Mouse (Mus musculus) layer of hippocampus, adult 8-10 months (tissue): Measurements from ENCODE around the gene Mrpl39. TPM values are rescaled to one million over a fixed set of nuclear protein-coding genes. Genes with fewer than 3 reads are reported as not detected.

Experiments
- DNase-seq, 2 experiments: peaks; one replicate each; pipeline ENCODE4 v3.0.0; 2022; ENCODE audit warnings: low spot score in 2 of 2
- total RNA-seq, 4 experiments: library from RNA; stranded (reverse); gene quantifications; 2 replicates each; pipeline ENCODE4 v1.2.4; 2022

The Mrpl39 gene
- total RNA-seq = 10 to 100 TPM; 20.1 to 24.1 (median 20.9) TPM

DNA sequence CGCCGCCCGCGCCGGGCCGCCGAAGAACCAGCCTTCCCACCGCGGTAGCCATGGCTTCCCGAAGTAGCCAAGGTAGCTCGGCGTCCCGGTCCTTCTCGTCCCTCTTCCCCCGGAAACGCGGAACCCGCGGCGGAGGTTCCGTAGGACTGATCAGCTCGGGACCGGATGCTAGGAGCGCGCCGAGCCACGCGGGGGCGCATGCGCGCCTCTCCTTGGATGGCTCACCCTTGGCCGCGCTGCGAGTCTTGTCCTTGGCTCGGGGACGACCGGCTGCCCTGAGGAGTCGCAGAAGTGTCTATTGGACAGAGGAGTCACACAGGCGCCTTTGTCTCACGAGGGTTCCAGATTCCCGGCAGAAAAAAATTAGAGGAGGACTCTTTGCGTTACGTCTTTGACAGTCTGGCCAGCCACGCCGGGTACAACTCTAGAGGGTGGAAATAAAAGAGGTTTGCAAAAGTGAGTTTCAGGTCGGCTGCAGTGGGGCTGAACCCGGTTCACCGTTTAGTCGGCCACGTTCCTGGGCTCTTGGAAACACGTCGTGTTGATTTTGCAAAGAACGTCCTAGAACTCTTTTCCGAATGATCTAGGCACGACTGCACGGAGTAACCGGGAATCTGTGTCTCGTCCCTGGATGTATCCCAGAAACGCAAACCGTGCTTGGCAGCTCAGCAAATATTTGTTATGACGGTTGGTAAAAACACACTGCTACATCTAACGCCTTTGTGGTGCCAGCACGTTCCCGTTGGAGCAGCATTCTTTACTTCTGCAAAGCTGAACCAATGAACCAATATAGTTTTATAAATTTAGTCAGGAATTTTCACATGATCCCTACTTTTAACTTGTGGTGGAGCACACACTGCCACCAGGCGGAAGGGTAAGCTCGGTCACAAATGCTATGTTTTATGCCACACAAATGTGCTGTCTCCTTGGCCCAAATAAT is at the start of gene Mrpl39:
Gene Mrpl39, minus strand, starts transcription at position 577 of the 940 bp plus-strand sequence.
- DNase-seq = peak; percentile 87 to 97

DNA sequence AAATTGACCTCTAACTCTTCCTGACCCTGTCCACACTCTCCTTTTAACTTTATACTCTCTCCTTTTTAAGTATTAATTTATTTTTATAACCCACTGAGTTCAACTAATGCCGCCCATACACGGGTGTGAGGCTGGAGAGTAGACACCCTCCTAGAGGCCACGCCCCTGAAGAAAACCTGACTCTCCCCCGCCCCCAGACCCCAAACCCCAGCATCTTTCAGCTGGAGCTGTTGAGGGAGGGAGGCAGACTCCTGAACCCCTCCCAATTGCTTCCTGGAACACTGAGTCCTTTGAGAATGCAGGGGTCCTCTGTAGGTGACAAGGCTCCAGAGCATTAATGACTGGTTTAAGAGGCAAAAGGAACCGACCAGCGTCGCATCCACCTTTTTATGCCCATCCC is 49.4 kb upstream of the Mrpl39 start:
- no peak for DNase-seq

DNA sequence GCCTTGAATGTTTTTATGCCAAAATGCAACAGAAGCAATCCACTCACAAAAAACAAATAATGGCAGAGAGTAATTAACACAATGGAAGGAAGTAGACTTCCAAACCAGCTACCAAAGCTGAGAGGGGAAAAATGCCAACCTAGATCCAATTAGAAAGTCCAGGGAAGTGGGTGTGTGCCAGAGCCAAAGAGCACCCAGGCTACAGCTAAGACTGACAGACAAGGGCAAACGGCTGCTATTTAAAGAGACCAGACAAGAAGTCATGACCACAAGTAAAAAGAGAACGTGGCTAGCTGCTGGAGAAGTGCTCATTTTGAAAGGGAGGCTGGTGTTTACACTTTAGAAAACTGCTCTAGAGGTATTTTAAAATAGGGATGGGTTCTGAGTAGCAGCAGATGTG is 47.7 kb upstream of the Mrpl39 start:
- DNase-seq = no peak

DNA sequence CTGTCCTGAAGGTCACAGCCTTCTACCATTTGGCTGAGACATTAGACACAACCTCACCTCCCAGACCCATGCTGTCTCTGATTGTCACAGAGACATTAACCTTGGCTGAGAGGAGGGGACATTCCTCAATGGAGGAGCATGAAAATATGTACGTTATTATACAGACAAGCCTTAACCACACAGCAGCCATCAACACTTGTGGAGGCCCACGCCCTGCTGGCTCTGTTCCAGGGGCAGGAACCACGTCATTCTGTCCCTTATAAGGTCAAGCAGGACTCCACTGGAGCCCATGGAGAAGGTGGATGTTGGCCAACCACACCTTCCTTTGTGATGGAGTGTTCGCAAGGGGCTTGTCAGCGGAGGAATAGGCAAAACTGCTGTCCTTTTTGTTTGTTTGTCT is 44.2 kb upstream of the Mrpl39 start:
- no peak for DNase-seq

DNA sequence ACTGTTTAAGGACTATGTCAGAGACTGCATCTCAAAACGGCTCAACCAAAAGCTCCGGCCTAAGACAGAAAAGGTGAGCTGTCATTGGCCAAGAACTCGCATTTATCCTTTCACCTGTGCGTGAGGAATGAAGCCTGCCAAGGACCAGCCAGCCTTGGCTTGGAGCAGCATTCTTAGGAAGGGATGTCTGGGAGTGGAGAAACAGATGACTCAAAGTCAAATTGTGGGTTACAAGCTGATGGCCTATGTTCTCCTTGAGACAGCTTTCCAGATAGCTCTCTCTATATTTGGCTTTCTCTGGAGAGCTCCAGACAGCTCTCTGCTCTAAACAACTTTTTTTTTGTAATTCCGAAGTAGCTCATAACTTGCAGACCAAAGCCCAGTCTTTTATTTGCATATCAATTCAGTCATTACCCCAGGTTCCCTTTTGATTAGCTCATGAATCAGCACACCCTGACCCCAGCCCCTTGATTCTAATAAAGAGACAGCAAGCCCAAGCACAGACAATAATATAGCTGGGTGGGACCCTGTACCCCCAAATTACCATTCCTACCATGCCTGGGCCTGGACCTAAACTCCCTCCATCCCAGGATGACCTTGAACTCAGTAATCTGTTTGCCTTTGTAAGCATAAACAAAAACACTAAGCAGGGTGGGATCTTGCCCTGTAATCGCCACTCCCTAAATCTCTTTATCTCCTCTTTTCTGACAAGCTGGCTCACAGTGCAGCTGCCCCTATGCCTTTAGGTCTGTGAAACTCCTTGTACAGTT is 43.5 kb upstream of the Mrpl39 start:
- no peak for DNase-seq

DNA sequence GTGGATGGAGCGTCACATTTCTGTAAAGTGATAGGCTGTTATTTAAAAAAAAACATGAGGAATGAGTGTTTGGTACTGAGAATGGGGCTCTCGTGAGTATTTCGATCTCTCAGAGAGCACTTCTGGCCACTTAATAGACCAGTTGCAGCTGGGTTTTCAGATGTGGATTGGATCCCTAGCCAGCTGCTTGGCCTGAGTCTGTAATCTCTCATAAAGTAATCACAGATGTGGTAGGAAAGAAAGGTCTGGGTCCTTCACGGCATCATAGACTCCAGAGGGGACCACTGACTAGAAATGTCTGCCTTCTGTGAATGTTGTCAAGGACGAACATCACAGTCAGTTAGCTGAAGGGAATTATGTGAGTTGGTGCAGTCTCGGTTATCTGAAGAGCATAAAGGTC is 42.9 kb upstream of the Mrpl39 start:
- DNase-seq = no peak

DNA sequence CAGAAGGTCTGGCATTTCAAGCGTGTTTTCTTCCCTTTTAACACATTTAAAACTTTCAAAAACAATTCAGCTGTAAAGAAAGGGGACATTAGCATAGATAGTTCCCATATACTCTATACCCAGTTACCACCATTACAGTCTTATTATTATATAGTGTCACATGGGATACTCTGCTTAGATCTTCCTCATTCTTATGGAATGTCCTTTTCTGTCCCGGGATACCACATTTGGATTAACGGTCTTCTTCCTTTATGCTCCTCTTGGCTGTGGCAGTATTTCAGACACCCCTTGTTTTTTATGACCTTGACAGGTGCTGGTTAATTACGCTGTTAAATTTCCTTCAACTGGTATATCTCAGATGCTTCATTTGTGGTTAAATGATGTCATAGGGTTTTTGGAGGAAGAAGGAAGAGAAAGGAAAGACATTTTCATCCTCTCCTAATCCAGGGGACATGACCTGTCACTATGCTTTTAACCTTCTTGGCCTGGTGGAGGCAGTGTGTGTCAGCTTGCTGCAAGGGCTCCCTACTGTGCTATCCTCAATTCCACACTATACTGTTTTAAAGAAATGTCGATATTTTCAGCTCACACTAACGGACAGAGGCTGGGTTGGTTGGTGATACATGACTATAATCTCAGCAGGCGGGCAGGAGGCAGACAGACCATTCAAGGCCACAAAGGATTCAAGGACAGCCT is 40.7 kb upstream of the Mrpl39 start:
- no peak for DNase-seq

DNA sequence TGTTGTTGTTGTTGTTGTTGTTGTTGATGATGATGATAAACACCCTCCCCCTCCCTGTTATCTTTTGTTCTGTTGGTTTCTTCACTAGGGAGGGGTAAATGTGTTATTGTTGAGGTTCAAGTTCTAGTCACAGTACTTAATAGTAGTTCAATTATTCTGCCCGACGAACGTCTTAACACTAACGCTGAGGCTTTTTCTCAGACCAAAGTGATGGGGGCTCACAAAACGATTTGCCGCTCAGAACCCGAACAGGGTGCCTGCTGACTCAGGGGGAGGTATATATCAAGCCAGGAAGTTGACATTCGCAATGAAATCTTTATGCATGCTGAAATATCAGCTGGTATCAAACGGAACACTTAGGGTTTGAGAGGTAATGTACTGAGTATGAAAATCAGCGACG is 39.8 kb upstream of the Mrpl39 start:
- DNase-seq = no peak

DNA sequence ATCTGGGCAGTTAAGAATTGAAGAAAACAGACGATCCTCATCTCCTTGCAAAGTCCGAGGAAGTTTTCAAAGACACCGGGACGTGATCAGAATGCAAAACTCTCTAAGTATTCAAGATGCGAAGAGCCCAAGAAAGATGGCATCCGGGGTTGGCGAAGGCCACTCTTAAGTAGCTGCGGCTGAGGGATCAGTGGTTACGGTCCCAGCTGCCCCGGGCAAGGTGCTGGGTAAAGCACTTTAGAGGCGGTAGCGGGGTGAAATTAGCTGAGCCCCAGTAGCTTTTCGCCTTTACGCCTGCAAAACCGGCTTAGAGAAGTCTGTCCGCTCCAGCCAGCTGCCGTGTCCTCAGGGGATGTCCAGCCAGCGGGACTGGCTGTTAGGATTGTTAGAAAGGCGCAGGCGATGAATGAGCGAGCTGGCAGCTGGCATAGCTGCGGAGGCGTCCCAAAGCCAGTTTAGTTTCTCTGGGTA is 39.3 kb upstream of the Mrpl39 start:
- DNase-seq = peak; percentile 47 to 66

DNA sequence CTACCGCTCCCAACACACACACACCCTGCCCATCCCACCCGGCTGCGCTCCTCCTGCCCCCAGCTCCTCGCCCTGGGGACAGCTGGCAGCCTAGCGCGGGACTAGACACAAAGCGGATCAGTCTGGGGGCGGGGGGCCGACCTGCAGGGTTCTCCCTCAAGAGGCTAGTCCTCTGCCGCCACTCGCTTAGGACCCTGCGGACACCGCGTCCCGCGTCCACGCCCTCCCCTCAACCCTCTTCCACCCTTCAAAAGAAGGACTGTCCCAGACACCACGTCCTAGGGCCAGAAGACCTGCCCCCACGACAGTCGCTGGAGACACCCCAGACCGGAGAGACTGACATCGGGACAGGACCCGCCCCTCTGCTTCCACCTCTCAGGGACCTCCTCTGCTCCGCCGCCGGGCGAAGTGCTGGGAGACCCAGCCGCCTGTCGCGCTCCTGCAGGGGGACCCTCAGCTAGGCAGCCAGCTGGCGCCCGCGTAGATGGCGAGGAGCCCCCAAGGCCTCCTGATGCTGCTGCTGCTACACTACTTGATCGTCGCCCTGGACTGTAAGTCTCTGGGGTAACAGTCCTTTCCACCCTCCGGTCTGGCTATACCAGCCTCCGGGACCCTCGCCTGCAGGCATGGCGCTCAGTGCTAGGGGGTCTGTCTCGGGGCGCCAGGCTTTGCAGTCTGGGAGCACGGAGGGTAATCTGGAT is 38.6 kb upstream of the Mrpl39 start, which contains the start of gene Jam2:
Gene Jam2, plus strand, starts transcription at position 121 of the 701 bp plus-strand sequence.
- peak; percentile 22 to 24 for DNase-seq

DNA sequence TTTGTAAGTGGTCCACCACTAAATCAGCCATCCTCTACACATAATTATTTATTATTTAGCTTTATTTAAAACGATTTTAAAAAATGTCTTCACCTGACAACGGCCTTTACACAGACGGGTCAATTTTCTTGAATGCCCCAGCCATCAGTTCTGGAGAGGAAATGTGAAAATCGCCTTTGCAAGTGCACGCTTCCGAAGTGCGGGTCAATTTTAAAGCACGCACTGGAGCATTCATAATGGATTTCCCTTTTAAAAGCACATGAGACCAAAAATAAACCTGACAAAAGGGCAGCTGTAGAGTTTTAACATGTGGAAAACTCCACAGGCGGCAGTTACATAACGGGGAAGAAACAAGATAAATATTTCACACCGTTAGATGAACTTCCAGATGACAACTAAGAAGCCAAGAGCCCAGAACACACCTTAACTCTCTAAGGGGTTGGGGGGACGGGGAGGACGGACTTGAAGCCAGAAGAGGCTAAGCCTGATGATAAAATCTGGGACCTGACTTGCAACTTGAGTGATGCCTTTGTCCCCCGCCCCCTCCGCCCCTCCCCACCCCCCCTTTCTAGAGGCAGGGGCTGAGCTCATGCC is 37.8 kb upstream of the Mrpl39 start:
- DNase-seq = no peak

DNA sequence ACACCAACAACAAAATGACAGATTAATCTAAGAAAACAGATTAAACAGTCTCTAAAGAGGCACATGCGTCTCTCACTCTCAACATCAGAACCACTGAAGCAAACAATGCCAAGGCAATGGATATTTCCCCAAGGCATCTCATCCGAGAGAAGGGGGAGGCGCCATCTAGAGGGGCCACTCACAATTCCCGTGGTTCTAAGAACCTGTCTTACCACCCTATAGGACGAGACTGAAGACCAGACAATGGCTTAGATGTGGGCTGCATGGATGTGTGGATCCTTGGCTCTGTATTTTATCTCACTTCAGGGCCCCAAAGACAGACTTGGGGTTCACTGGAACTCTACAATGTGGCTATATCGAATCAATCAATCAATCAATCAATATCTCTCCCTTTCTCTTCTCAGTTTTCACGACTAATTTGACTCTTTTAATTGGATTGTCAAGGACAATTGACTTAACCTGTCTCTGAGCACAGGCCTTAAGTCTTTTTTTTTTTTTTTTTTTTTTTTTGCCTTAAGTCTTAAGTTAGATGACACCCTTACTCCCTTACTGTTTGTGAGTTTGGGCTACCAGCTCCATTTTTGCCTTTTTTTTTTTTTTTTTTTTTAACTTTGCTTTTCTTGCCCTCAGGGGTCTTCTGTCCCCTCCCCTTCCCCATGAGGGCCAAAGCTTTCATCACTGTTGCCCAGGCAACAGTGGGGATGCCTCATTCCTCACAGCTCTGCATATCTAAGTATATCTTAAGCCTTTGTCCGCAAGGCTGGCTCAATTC is 37.1 kb upstream of the Mrpl39 start:
- DNase-seq = no peak

DNA sequence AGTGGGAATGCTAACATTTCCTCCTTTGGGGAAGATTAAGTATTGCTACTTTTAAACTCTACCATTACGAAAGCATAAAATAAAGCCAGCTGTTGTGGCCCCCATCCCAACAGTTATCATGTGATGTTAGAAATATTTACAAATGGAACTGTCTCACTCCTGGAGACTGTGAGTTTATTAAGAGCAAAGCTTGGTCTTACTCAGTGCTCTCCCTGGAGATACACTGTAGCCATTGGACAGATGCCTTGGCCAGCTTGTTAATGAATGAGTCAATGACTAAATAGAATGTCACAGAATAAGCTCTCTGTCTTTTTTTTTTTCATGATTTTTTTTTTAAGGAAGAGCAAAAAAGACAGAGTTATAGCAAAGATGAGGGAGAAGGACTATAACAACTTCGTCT is 35.9 kb upstream of the Mrpl39 start:
- no peak for DNase-seq

DNA sequence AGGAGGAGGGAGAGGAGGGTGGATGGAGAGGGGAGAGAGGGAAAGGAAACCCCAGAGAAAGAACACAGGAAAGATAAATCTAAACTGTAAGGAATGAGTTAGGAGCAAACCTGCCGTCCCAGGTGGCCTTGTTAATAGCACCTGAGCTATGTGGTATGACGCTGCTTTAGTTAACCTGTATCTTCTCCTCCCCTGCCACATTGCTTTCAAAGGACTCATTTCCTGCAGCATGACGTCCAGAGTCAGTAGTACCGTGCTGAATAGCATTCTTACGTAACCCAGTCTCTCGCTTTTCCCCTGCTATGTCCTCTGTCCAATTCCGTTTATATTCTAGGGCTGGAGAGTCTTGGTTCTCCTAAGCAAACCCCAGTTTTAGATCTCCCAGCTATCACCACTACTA is 35.3 kb upstream of the Mrpl39 start:
- no peak for DNase-seq

DNA sequence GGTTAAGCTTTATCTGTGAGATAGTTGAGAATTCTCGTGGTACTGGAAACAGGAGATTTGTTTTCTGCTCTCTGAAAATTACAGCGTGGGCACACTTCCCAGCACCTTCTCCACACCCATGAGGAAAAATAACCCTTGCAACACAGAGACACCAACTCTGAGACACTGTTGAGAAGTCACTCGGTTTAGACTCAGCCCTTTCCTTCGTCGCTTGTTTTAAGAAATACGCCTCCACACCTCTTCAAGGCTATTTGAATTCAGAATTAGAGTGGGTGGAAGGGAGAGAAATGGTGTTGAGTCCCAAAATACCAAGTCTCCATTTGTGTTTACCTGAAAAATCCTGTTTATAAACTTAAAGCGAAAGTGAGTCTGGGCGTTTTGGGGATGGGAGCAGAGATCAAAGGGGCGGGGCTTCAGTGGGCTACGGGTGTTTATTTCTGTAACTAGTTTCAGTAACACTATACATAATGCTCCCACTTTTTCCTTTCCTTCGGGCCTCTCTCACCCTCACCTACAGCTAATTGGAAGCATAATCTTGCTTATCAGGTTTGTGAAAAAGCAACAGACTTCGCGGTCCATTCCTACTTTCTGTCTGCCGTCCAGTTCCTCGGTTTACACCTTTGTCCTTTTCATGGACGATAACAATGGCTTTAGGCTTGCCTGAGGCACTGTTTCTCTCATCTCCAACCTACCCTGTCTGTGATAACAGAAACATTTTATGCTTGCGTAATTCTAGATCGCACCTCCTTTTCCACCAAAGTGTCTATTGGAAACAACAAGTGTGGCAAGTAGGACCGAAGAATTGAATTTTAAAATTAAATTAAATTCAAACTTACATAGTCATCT is 34.3 kb upstream of the Mrpl39 start:
- no peak for DNase-seq

DNA sequence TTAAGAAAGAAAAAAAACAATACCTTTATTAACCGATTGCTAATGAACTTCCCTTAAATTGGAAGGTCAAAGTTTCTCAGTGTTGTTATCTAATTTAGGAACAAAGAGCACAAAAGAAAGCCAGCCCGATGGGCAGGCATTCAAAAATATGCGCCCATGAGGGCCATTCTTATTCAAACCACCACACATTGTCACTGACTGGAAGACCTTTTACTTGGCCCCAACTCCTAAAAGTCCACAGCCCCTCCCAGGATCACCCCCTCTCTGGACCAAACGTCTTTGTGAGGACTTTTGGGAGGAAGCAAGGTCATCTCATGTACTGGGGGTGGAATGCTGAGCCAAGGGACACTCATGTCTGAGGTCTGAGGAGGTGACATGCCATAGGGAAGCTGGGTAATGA is 33.6 kb upstream of the Mrpl39 start:
- no peak for DNase-seq

DNA sequence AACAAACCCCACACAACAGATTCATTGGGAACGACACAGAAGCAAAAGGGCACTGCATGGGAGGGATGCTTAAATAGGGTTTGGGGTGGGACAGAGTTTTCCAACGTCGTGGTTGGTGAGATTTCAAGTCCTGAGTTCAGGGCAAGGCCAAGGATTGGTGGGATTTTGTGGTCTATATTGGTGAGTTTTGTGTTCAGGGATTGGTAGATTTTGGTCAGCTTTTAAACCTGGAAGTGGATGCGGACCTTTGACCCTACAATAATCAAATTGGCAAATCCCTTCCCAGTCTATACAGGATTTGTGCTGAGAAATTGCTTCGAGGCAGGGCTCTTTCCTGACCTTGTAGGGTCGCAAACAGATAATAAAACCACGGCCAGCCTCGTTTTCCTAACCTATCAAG is 32.4 kb upstream of the Mrpl39 start:
- DNase-seq = no peak

DNA sequence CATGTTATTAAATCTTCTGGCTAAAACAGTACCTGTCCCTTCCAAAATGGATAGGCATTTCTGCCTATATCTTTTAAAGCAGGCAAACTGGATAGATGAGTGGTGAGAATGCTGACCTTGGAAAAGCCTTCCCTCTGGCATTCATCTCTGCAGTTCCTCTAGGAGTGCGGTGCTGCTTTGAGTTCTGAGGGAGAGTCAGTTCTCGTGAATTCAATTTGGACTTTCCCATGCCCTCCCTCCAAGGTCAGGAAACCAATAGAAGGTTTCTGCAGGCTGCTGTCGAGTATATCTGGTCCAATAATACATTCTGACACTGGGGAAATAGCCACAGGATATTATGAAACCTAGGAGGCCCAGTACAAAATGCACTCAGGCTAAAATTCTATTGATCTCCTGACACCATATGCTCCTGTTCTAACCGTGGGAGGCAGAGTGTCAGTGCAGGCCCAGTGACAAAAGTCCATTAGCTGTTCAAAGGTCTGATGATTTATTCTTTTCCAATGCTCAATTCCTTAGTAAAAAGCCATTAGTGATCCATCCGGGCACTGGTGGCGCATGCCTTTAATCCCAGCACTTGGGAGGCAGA is 10.3 kb upstream of the Mrpl39 start:
- no peak for DNase-seq
